Mouse (Mus musculus) adrenal gland, postnatal 25 days (tissue): Measurements from ENCODE around the gene Gtf2h3. TPM values are rescaled to one million over a fixed set of nuclear protein-coding genes. Genes with fewer than 3 reads are reported as not detected.
"Not testable (repeated sequence)": the region's sequence is repeated elsewhere in the genome, so short reads cannot be mapped to it uniquely, and the experiment has no call there.

Source experiments
- DNase-seq: peaks from one replicate; pipeline ENCODE4 v3.0.0; 2021; ENCODE audit warnings: mixed read lengths
- total RNA-seq: library from RNA; stranded (reverse); gene quantifications from 2 replicates; pipeline ENCODE4 v1.2.3, GENCODE M21; 2021

Gene Gtf2h3
- total RNA-seq, 1 experiment from 2014 or later, result 46.1 TPM

DNA sequence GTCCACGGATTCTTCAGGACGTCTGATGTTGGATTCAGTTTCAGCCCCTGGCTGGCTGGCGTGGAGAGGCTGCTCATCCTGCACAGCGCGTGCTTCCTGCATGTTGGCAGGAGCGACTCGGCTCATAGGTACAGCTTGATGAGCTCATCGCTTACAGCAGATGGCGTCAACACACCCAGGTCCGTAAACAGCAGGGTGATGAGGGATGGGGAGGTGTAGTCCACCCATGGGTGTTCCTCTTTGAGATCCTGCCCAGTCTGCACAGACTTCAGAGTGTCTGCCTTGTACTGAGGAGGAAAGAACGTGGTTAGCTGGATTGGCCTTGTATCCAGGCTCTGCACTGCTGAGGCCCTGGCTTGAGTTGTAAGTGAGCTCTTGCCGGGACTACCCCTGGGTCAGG lies 7.9 kb upstream of the Gtf2h3 start:
- DNase-seq, result no peak

GRCm38 (mm10) chr5:124575467-124575866 lies 3.5 kb upstream of the Gtf2h3 start:
- no peak for DNase-seq

- no peak for DNase-seq
These were observed 3.6 kb downstream of the Gtf2h3 start for GRCm38 (mm10) chr5:124582515-124582914.

- no peak for DNase-seq
These were observed 13.8 kb downstream of the Gtf2h3 start for GRCm38 (mm10) chr5:124592768-124593167.

DNA sequence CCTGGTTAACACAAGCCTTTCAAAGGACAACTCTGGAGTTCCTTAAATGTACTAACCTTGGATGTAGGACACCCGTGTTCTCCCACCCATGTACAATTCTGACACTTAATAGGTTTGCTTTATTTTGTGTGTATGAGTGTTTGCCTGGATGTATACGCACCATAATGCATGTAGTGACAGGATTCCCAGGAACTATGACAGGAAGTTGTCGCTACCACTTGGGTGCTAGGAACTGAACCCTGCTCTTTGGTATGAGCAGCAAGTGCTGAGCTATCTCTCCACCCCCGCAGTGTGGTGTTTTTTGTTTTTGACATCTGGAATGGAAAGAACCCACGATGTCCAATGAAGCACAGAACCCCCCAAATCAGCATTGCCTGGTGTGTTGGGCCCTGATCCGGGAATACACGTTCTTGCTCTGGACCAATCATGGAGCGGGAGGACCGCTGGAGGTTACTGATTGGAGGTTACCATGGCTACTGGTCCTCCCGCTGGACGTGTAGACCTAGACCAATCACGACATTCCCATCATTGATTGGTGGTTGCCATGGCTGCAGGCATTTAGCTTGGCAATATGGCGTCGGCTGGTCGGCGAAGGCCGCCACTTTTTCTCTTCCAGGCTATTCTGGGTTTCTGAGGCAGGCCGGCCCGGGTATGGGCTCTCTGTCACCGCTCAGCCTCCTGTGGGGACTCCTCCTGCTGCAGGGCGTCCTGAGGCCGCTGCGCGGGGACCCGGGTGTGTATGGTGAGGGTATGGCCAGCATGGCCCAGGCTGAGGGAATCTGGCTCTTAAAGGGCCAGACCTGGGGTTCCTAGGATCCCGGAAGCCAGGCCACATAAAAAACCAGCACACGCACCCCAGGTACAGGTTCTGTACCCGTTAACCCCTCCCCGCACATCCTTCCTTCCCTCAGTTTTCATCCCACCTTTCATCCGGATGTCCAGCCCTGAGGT lies 19.6 kb downstream of the Gtf2h3 start:
- peak; percentile 91 for DNase-seq

GRCm38 (mm10) chr5:124599726-124600125 lies 20.8 kb downstream of the Gtf2h3 start:
- not testable (repeated sequence) for DNase-seq

DNA sequence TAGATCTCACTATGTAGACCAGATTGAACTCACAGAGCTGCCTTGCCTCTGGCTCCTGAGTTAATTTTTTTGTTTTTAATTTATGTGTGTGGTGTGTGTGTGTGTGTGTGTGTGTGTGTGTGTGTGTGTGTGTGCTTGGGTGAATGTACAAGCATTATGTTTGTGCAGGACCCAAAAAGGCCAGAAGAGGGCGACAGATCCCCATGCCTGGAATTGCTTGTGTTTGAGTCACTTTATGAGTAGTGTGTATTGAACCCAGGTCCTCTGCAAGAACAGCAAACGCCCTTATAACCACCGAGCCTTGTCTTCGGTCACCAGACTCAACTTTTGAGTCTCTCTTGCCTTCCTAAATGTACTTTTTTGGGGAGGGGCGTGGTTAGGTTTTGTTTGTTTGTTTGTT lies 23.4 kb downstream of the Gtf2h3 start:
- peak; percentile 65 for DNase-seq

- no peak for DNase-seq
These were observed 25.4 kb downstream of the Gtf2h3 start for GRCm38 (mm10) chr5:124604296-124604695.

DNA sequence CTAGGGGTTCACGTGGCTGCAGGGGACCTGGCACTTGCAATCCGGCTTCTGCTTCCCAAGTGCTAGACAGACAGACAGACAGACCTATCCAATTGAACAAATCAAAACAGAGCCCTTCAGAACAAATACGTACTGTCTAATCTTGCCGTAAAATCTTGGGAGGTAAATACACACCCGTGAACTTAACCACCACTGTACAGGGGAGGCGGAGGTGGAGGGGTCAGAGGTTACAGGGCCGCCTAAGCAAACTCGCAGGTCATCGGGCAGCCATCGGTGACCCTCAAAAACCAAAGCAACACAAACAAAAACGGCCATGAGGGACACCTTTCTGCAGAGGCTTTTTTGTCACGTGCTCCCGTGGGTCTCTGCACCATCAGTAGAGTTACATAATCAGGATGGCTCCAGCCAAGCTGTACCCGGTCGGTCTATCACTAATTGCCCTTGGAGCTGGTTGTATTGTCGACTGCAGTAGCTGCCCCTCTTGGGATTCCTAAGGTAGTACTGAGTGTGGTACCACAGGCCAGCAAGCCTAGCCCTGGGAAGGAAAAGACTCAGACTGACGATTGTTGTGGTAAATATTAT lies 26.2 kb downstream of the Gtf2h3 start:
- no peak for DNase-seq

- no peak for DNase-seq
These were observed 32.0 kb downstream of the Gtf2h3 start for GRCm38 (mm10) chr5:124610965-124611364.

- DNase-seq, result no peak
These were observed 35.8 kb downstream of the Gtf2h3 start for GRCm38 (mm10) chr5:124614709-124615108.

DNA sequence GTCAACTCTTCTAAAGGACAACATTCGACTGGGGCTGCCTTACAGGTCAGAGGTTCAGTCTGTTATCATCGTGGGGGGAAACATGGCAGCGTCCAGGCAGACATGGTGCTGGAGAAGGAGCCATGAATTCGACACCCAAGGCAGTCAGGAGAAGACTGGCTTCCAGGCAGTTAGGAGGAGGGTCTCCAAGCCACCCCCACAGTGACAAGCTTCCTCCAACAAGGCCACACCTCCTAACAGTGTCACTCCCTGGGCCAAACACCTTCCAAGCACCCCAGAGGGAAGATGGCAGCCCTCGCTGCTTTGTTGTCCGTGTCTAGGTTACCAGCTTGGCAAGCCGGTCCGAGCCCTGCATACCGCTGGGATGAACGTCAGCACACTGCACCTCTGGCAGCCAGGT lies 39.8 kb downstream of the Gtf2h3 start:
- DNase-seq, result no peak

DNA sequence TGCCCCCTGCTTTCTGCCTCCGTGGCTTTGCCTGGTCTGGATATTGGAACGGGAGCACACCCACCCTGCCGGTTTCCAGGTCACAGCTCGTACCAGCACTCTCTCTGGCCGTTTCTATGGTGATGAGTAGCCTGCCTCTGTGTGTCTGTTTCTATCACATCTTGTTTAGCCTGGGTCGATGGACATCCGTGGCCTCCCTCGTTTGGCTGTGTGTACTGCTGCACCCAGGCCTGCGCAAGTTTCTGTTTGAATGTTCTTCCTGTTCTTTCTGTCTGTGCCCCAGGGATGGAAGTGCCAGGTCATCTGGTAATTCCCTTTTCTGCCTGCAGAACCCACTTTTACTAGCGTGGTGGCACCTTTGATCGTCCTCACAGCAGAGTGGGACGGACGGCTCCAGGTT lies 42.4 kb downstream of the Gtf2h3 start:
- DNase-seq, result no peak

DNA sequence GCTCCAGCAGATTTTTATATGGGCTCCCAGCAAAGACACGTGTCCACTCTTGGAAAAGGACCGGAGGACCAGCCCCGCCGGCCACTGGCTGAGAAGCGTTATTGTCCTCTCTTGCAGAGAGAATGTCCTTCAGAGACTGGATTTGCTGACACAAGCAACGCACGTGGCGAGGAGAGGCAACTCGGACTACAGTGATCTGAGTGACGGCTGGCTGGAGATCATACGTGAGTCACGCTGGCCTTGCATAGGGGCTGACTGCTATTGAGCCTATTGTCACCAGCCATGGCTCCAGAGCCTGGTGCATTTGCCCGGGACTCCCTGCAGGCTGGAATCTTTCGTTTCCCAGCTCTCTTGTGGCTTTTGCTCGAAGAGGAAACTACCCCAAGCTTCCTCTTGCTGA lies 44.0 kb downstream of the Gtf2h3 start:
- DNase-seq, result peak; percentile 73

DNA sequence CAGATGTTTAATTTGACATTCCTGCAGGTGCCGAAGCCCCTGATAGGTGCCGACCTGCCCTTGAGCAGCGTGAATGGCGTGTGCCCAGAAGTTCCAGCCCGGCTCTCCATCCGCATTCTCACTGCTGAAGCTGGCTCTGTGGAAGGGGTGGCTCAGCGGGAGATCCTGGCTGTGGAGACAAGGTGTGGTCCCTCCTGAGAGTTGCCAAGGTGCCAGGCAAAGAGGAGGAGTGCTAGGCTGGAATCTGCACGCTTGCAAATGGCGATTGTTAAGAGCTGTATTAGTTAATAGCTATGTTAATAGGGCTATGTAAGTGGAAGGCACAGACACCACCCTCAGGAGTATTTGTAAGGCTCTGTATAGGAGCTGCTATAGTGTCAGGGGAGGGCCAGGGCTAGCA lies 45.4 kb downstream of the Gtf2h3 start:
- no peak for DNase-seq

DNA sequence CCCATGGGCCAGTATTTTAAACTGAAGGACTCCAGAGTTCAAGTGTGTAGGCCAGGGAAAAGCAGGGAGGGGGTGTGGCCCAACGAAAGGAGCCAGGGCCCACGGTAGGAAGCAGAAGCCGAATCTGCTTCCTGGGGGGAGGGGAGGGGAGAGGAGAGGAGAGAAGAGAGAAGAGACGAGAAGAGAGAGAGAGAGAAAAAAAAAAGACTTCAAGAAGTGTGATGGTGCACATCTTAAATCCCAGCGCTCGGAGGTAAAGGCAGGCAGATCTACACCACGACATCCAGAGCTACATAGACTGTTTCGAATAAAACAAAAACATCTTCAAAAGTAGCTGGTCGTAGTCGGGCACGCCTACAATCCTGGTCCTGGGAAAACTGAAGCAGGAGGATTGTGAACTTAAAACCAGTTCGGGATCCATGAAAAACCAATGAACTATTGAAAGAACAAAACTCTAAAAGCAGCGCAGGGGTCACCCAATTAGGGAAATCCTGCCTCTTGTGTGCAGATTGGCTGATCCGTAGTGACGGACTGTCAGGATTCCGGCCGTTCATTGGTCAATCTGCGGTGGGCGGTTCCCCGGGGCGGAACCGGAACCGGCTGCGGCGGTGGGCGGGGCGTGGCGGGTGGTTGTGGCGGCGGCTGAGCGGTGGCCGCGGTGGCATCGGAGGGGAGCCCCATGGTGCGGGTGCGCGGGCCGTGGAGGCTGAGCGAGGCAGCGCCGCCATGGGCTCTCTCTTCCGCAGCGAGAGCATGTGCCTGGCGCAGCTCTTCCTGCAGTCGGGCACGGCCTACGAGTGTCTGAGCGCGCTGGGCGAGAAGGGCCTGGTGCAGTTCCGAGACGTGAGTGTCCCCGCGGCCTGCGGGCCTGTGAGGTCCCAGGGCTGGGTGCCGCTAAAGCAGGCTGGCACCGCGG lies 49.8 kb downstream of the Gtf2h3 start, which contains the start of gene Atp6v0a2:
Atp6v0a2 (plus strand) TSS at position 129 of the 916 bp plus-strand sequence.
- DNase-seq, result peak; percentile 97

- DNase-seq, result no peak
These were observed 50.7 kb downstream of the Gtf2h3 start for GRCm38 (mm10) chr5:124629641-124630040.

DNA sequence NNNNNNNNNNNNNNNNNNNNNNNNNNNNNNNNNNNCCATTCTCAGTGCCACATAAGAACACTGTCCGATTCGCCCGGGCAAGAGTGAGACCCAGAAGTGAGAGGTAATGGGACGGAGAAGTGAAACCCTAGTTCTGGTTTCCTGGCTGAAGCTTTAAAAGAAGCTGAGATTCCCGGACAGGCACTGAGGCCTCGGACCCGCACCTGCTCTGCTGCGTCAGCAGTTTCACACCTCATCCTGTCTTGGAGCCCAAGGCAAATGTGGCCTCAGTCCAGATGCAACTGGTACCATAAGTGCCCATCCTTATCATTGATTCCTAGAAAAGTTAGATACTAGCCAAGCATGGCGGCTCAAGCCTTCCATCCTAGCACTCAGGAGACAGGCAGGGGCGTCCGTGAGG lies 52.7 kb downstream of the Gtf2h3 start:
- no peak for DNase-seq

GRCm38 (mm10) chr5:124632461-124632860 lies 53.5 kb downstream of the Gtf2h3 start:
- DNase-seq, result no peak

DNA sequence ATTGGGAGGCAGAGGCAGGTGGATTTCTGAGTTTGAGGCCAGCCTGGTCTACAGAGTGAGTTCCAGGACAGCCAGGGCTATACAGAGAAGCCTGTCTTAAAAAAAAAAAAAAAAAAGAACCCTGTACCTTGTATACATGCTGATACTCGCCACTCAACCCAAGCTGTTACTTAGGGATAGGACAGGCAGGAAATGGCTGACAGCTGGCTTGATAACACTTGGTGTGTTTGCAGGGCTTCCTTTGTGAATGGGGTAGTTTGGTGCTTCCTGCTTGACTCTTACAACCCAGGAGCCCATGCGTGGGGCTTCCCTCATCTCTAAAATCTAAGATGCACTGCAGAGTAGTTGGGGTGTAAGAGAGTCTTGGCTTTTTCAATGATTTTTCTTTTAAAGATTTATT lies 54.5 kb downstream of the Gtf2h3 start:
- DNase-seq, result no peak

DNA sequence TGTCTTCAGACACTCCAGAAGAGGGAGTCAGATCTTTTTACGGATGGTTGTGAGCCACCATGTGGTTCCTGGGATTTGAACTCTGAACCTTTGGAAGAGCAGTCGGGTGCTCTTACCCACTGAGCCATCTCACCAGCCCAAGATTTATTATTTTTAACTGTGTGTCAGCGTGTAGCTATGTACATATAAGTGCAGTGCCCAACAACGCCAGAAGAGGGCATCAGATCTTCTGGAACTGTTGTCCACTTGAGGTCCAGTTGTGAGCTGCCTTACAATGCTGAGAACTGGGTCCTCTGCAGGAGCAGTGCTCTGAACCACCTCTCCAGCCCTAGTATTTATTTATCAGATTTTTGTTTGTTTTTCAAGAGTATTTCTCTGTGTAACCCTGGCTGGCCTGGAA lies 56.1 kb downstream of the Gtf2h3 start:
- peak; percentile 20 for DNase-seq

- DNase-seq, result no peak
These were observed 57.2 kb downstream of the Gtf2h3 start for GRCm38 (mm10) chr5:124636139-124636538.

- no peak for DNase-seq
These were observed 57.8 kb downstream of the Gtf2h3 start for GRCm38 (mm10) chr5:124636694-124637093.
